ENCODE assay signal across 22 mouse cellular contexts in genomic region chrX:56342921-56343320, GRCm38 (mm10). TPM values are rescaled to one million over a fixed set of nuclear protein-coding genes. Genes with fewer than 3 reads are reported as not detected.
A peak's percentile ranks its signal among the peaks of the same experiment; 100 is the strongest.
DNase-seq lines count a peak whose midpoint lies in the region; ATAC-seq lines count a peak whose summit lies in the region.
"Had no signal": no experiment of that assay in that cellular context is flagged by ENCODE, and none has a peak within 500 bp of the region (broad histone marks: within the 10 kb centered on the region; RNA-seq: fewer than 3 reads in every experiment).

No protein-coding gene starts in this region.

- WGBS in kidney, embryonic 15.5 days: 84% methylated on average over 3 of the region's 3 CpGs

- H3K4me2 ChIP-seq in kidney, embryonic 15.5 days: no peak overlapping the region
- H3K4me2 ChIP-seq: embryonic facial prominence, embryonic 12.5 days; forebrain, embryonic 13.5 days; forebrain, embryonic 15.5 days had no signal

- H3K27ac ChIP-seq in kidney, embryonic 15.5 days: no peak overlapping the region
- H3K27ac ChIP-seq: embryonic facial prominence, embryonic 10.5 days; embryonic facial prominence, embryonic 12.5 days; forebrain, embryonic 13.5 days; forebrain, embryonic 15.5 days had no signal

- no peak for ATAC-seq in kidney, embryonic 15.5 days (replicated peaks; ENCODE audit: low FRiP score)
- ATAC-seq: activated CD4-positive, CD25-positive, alpha-beta regulatory T cell, adult 4 months; forebrain, embryonic 13.5 days; forebrain, embryonic 15.5 days; forebrain, postnatal 0 days; Patski had no signal

- H3K27me3 ChIP-seq in kidney, embryonic 15.5 days: no peaks in the 10 kb centered on the region
- H3K27me3 ChIP-seq: embryonic facial prominence, embryonic 12.5 days; forebrain, embryonic 13.5 days; forebrain, embryonic 15.5 days had no signal

- H3K4me1 ChIP-seq in kidney, embryonic 15.5 days: no peaks in the 10 kb centered on the region
- H3K4me1 ChIP-seq: embryonic facial prominence, embryonic 12.5 days; forebrain, embryonic 13.5 days had no signal

- H3K4me3 ChIP-seq in kidney, embryonic 15.5 days (replicated peaks): no peak overlapping the region
- H3K4me3 ChIP-seq: embryonic facial prominence, embryonic 10.5 days; embryonic facial prominence, embryonic 12.5 days; forebrain, embryonic 13.5 days; forebrain, embryonic 15.5 days had no signal

- peak; percentile 2 for DNase-seq in kidney, adult 9 months
- DNase-seq in R1 (ENCODE audit: low read depth, low spot score): peak; percentile 66
- DNase-seq in right cerebral cortex, postnatal 4 days: no peak
- DNase-seq in neural tube, embryonic 10.5 days (ENCODE audit: extremely low spot score, low spot score): no peak
- DNase-seq: adrenal gland, adult 8-10 months; adrenal gland, postnatal 14 days; adrenal gland, postnatal 36 days; cerebellum, adult 11-12 months; cerebellum, adult 2 months; cerebellum, adult 9-10 months; cerebellum, postnatal 10 days; cerebellum, postnatal 25 days; forebrain, postnatal 0 days had no signal

- no peaks in the 10 kb centered on the region for H3K9me3 ChIP-seq in kidney, embryonic 15.5 days (replicated peaks)
- H3K9me3 ChIP-seq: embryonic facial prominence, embryonic 12.5 days; forebrain, embryonic 13.5 days; forebrain, embryonic 15.5 days; G1E had no signal

- H3K36me3 ChIP-seq in kidney, embryonic 15.5 days: no peaks in the 10 kb centered on the region
- H3K36me3 ChIP-seq: embryonic facial prominence, embryonic 10.5 days; embryonic facial prominence, embryonic 12.5 days; forebrain, embryonic 15.5 days; G1E had no signal

- no peak overlapping the region for H3K9ac ChIP-seq in kidney, embryonic 15.5 days
- H3K9ac ChIP-seq: embryonic facial prominence, embryonic 12.5 days; forebrain, embryonic 13.5 days; forebrain, embryonic 15.5 days; forebrain, postnatal 0 days had no signal

RNA-seq across cellular contexts. Expression of gene Zfp449, which starts 3.3 kb away (rescaled TPM):
- 8.3 and 8.9 TPM in 2 replicates for polyA plus RNA-seq in kidney, embryonic 15.5 days (2015; fragmentation: Nextera tagmentation; extraction: Ambion mirVana)

RNA-seq across cellular contexts. Expression of gene Smim10l2a, which starts 31.5 kb away (rescaled TPM):
- polyA plus RNA-seq in kidney, embryonic 15.5 days (2015; fragmentation: Nextera tagmentation; extraction: Ambion mirVana): 6.7 and 7.6 TPM in 2 replicates
- polyA plus RNA-seq: C2C12, G1E had no signal

Comparison
In these comparisons a context has a peak if more than half of its experiments do, and no peak if none do; other contexts are left out.
1. DNase-seq: peak in kidney, adult 9 months (single experiment) and R1 (single experiment); none in right cerebral cortex, postnatal 4 days (single experiment) and neural tube, embryonic 10.5 days (single experiment).